Mouse (Mus musculus): ENCODE measurements at regions not wholly inside any gene's neighbourhood (a gene's known extent, or its start where the extent isn't known, plus 50 kb on each side); places are given as distances from the start of the nearest gene placed in this dataset.

GRCm38 (mm10) chr14:62137981-62138380 lies 154.4 kb upstream of the Rnaseh2b start:
- Histone ChIP-seq H3K36me3 (replicated peaks; ENCODE audit: low read length) (no peaks in the 10 kb centered on the region), H3K4me1 (no peaks in the 10 kb centered on the region), H3K27me3 (replicated peaks) (no peaks in the 10 kb centered on the region), H3K4me3 (replicated peaks) (no peak overlapping the region), H3K9me3 (peaks cover 32% of the 10 kb centered on the region)
- TF ChIP-seq GATA1 (IDR thresholded peaks at IDR 0.05; ENCODE audit: borderline replicate concordance, low read length) (no peak), FLI1 (IDR thresholded peaks at IDR 0.05; ENCODE audit: low read length) (no peak)

- Histone ChIP-seq H3K4me1 (no peaks in the 10 kb centered on the region), H3K4me3 (replicated peaks) (no peak overlapping the region), H3K27me3 (replicated peaks) (peaks cover 3% of the 10 kb centered on the region), H3K36me3 (replicated peaks; ENCODE audit: low read length) (no peaks in the 10 kb centered on the region), H3K9me3 (0 out of 2 replicates have a peak, but pooled peaks cover 8% of the 10 kb centered on the region)
- TF ChIP-seq FLI1 (IDR thresholded peaks at IDR 0.05; ENCODE audit: low read length) (no peak), GATA1 (IDR thresholded peaks at IDR 0.05; ENCODE audit: borderline replicate concordance, low read length) (no peak)
Observed at GRCm38 (mm10) chr14:62144385-62145030, 147.9 kb upstream of the Rnaseh2b start.

- Histone ChIP-seq H3K27me3 (replicated peaks) (no peaks in the 10 kb centered on the region), H3K4me1 (no peaks in the 10 kb centered on the region), H3K36me3 (replicated peaks; ENCODE audit: low read length) (no peaks in the 10 kb centered on the region), H3K4me3 (replicated peaks) (no peak overlapping the region), H3K9me3 (peaks cover 3% of the 10 kb centered on the region; the same call in 1 of the 2 replicates)
- no peak for TF ChIP-seq GATA1 (IDR thresholded peaks at IDR 0.05; ENCODE audit: borderline replicate concordance, low read length)
- TF ChIP-seq FLI1 (IDR thresholded peaks at IDR 0.05; ENCODE audit: low read length) = no peak
Observed at GRCm38 (mm10) chr14:62157038-62157716, 135.2 kb upstream of the Rnaseh2b start.

- TF ChIP-seq FLI1 (IDR thresholded peaks at IDR 0.05; ENCODE audit: low read length) (no peak), GATA1 (IDR thresholded peaks at IDR 0.05; ENCODE audit: borderline replicate concordance, low read length) (no peak)
- no peaks in the 10 kb centered on the region for H3K27me3 ChIP-seq (replicated peaks)
- no peaks in the 10 kb centered on the region for H3K4me1 ChIP-seq
- no peaks in the 10 kb centered on the region for H3K36me3 ChIP-seq (replicated peaks; ENCODE audit: low read length)
- H3K9me3 ChIP-seq = peaks cover 3% of the 10 kb centered on the region; the same call in 1 of the 2 replicates
- no peak overlapping the region for H3K4me3 ChIP-seq (replicated peaks)
Observed at GRCm38 (mm10) chr14:62159690-62160089, 132.7 kb upstream of the Rnaseh2b start.

- no peaks in the 10 kb centered on the region for H3K9me3 ChIP-seq
- peaks cover 2% of the 10 kb centered on the region for H3K27me3 ChIP-seq (replicated peaks)
- H3K4me1 ChIP-seq = no peaks in the 10 kb centered on the region
- TF ChIP-seq FLI1 (IDR thresholded peaks at IDR 0.05; ENCODE audit: low read length) (no peak), GATA1 (IDR thresholded peaks at IDR 0.05; ENCODE audit: borderline replicate concordance, low read length) (no peak)
- H3K36me3 ChIP-seq (replicated peaks; ENCODE audit: low read length) = no peaks in the 10 kb centered on the region
- no peak overlapping the region for H3K4me3 ChIP-seq (replicated peaks)
Observed at GRCm38 (mm10) chr14:62163120-62163796, 129.1 kb upstream of the Rnaseh2b start.

GRCm38 (mm10) chr14:62164918-62165317 lies 127.5 kb upstream of the Rnaseh2b start:
- Histone ChIP-seq H3K27me3 (replicated peaks) (peaks cover 2% of the 10 kb centered on the region), H3K36me3 (replicated peaks; ENCODE audit: low read length) (no peaks in the 10 kb centered on the region), H3K4me1 (no peaks in the 10 kb centered on the region), H3K4me3 (replicated peaks) (no peak overlapping the region), H3K9me3 (no peaks in the 10 kb centered on the region)
- TF ChIP-seq FLI1 (IDR thresholded peaks at IDR 0.05; ENCODE audit: low read length) = no peak

GRCm38 (mm10) chr14:62166006-62166405 lies 126.4 kb upstream of the Rnaseh2b start:
- Histone ChIP-seq H3K36me3 (replicated peaks; ENCODE audit: low read length) (no peaks in the 10 kb centered on the region), H3K9me3 (no peaks in the 10 kb centered on the region), H3K27me3 (replicated peaks) (peaks cover 2% of the 10 kb centered on the region), H3K4me1 (no peaks in the 10 kb centered on the region), H3K4me3 (replicated peaks) (no peak overlapping the region)
- TF ChIP-seq GATA1 (IDR thresholded peaks at IDR 0.05; ENCODE audit: borderline replicate concordance, low read length) (no peak), FLI1 (IDR thresholded peaks at IDR 0.05; ENCODE audit: low read length) (no peak)

- Histone ChIP-seq H3K27me3 (replicated peaks) (peaks cover 2% of the 10 kb centered on the region), H3K4me3 (replicated peaks) (no peak overlapping the region), H3K4me1 (no peaks in the 10 kb centered on the region), H3K36me3 (replicated peaks; ENCODE audit: low read length) (no peaks in the 10 kb centered on the region), H3K9me3 (no peaks in the 10 kb centered on the region)
- TF ChIP-seq GATA1 (IDR thresholded peaks at IDR 0.05; ENCODE audit: borderline replicate concordance, low read length) (no peak), FLI1 (IDR thresholded peaks at IDR 0.05; ENCODE audit: low read length) (no peak)
Observed at GRCm38 (mm10) chr14:62166596-62166995, 125.8 kb upstream of the Rnaseh2b start.

GRCm38 (mm10) chr14:62167090-62167489 lies 125.3 kb upstream of the Rnaseh2b start:
- Histone ChIP-seq H3K36me3 (replicated peaks; ENCODE audit: low read length) (no peaks in the 10 kb centered on the region), H3K4me3 (replicated peaks) (no peak overlapping the region), H3K4me1 (no peaks in the 10 kb centered on the region), H3K27me3 (replicated peaks) (peaks cover 2% of the 10 kb centered on the region), H3K9me3 (no peaks in the 10 kb centered on the region)
- no peak for TF ChIP-seq GATA1 (IDR thresholded peaks at IDR 0.05; ENCODE audit: borderline replicate concordance, low read length)
- no peak for TF ChIP-seq FLI1 (IDR thresholded peaks at IDR 0.05; ENCODE audit: low read length)

- Histone ChIP-seq H3K4me3 (replicated peaks) (no peak overlapping the region), H3K27me3 (replicated peaks) (peaks cover 2% of the 10 kb centered on the region), H3K9me3 (no peaks in the 10 kb centered on the region), H3K4me1 (no peaks in the 10 kb centered on the region), H3K36me3 (replicated peaks; ENCODE audit: low read length) (no peaks in the 10 kb centered on the region)
- TF ChIP-seq FLI1 (IDR thresholded peaks at IDR 0.05; ENCODE audit: low read length) = no peak
- no peak for TF ChIP-seq GATA1 (IDR thresholded peaks at IDR 0.05; ENCODE audit: borderline replicate concordance, low read length)
Observed at GRCm38 (mm10) chr14:62168711-62169110, 123.7 kb upstream of the Rnaseh2b start.

Measured in megakaryocyte, embryonic 14.5 days (primary cell).